Mouse (Mus musculus): ENCODE results near the gene Opn1sw.
A peak's percentile ranks its signal among the peaks of the same experiment; 100 is the strongest.

Opn1sw gene

DNA sequence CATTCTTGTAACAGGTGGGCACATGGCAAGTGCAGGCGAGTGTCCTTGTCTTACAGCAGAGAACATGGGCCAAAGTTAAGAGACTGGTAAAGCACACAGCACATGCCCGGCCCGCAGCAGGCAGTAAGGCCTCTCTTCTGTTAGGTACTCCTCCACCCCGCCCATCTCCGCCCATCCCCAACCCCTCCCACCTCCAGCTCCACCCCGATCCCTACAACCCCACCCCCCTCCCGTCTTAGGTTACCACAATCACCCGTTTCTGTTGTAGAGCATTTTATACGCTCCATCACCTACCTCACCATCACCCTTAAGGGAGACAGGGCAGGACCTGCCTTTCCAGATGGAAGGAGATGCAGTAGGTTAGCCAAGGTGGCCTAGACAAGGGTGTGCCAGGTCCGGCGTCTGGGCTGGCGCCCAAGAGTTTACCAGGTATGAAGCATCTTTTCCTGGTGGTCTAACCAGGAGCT, at the start of gene Opn1sw:
Gene Opn1sw (minus strand): TSS at position 417 of the 467 bp plus-strand sequence.
- peak; percentile 57 for DNase-seq (ENCODE audit: low read depth, low spot score)

DNA sequence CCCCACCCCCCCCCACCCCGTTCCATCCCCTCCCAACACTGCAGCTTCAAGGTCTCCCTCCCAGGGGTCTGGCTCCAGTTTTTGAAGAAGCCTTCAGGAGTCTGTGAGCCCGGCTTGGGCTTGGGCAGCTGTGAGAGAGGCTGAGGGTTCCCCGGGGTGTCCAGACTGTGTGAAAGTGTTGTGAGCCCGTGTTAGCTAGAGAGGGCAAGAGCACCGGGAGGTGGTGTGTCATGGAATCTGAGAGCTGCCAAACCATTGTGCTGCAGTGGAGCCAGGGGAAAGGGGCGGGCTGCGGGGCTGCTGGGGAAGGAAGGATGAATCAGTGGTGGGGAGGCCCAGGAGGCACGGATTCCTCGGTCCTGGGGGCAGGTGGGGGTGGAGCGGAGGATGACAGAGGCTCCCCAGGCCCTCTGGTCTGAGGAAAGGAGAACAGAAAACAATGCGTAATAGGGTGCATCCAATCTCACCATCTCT, 48.2 kb upstream of the Opn1sw start:
- peak; percentile 58 for DNase-seq (ENCODE audit: low read depth, low spot score)

DNA sequence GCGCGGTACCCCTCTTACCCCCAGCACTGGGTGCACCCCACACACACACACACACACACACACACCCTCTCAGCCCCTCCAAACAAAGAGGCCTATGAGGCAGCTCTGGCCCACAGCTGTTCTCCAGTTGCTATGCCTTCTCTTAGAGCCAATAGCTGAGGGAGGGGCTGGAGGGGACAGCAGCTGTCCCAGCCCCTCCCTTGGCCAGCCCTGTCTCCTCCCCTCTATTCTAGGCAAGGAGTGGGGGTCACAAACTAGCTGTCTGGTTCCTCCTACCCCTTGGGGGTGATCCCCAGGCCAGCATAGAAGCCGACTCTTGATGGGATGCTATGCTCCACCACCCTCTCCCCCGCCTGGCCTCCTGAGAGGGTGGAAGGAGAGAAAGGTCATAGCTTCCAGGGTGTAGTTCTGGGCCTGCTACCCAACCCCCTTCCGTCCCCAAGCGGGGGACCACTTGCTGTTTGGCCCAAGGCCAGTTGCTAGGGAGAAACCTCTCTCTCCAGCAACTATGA, 47.7 kb upstream of the Opn1sw start:
- DNase-seq (ENCODE audit: low read depth, low spot score): peak; percentile 52

DNA sequence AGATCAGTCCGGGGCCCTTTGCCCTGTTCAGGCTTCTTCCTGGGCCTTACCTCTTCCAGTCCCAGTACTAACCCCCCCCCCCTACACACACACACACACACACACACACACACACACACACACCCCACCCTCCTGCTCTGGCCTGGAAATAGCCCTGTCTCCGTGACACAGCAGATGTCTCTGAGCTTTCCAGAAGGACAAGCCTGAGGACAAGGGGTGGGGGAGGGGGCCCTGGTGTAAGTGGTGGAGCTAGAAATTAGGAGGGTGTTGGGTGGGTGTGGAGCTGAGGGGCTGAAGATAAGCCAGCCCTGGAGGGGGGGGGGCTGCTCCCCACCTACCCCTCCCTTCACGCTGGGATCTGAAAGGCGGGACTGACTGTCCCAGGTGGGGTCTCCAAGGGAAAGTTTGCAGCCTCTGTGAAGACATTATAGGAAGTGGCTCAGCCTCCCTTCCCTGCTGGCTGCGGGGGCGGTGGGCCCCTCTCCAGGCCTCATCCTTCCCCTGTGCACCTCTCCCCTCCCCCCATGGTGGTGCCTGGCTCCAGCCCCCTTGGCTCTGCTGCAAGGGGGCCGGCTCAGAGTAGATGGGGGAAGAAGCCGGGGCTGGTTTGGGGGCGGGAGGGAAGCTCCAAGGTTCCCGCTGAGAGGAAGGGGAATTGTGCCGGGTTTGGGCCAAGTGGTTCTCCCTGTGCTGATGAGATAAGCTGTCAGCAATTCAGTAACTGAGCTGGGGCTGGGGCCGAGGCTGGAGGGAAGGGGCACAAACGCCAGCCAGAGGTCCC, 46.8 kb upstream of the Opn1sw start:
- peak; percentile 71 for DNase-seq (ENCODE audit: low read depth, low spot score)

DNA sequence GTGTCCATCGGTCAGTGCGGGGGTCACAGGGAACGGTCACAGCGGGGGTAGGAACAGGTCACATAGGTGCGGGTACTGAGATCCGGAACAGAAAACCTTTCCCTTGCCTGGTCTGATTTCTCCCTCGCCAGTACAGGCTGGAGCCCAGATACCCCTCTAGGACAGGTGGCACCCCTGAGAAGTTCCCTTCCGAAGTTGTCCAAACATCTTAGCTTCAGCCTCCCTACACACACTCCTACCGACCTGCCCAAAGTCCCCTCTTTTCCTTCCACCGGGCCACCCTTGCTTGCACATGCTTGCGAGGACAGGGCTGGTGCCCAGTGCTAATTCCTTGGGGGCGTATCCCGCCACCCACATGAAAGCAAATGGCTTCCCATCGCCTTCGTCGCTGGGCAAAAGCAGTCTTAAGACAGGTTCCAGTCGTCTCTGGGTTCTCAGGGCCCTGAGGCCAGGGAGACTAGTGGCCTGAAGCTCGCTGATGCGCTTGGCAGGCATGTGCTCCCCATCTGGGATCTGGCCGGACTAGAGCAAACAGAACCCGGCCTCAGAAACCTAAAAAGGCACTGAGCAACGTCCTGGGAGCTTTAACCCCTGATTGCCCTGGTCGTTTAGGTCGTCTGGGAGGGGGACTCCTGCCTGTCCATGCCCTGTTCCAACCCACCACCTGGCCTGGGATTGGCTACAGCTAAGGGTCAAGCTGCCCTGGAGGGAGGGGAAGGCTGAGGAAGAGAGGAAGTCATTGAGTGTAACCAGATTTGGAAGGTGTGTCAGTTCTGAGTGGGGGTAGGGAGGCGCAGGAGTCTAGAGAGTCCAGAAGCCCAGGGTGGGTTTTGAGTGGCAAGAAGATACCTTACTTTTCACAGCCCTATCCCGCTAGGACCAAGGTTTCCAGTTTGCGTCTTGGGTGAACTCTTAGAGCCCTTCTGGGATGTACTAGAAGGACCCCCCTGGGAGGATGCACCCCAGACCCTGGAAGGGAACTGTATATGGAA, 45.8 kb upstream of the Opn1sw start:
- peak; percentile 56 for DNase-seq (ENCODE audit: low read depth, low spot score)

DNA sequence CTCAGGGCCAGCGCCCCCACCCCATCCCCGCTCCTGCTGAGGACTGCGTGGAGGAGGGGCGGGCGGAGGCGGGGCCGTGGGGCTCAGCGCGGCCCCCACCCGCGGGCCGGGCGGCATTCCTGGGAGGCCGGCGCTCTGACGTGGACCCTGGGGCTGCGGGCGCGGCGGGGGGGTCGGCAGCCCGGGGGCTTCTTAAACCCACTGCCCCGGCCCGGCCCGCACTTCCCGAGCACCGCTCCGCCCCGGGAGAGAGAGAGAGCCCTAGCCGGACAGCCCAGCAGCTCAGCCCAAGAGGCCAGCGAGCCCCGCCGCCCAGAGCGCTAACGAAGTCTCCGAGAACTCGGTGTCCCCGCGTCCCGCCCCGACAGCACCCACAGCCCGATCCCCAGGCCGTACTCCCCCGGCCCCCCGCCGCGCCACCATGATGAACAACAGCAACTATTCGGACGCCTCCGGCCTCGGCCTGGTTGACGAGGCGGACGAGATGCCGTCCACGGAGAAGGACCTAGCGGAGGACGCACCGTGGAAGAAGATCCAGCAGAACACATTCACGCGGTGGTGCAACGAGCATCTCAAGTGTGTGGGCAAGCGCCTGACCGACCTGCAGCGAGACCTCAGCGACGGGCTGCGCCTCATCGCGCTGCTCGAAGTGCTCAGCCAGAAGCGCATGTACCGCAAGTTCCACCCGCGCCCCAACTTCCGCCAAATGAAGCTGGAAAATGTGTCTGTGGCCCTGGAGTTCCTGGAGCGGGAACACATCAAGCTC, 45.0 kb upstream of the Opn1sw start, which contains the start of gene Flnc:
Gene Flnc (plus strand): TSS at position 219 of the 766 bp plus-strand sequence.
- DNase-seq (ENCODE audit: low read depth, low spot score): peak; percentile 23

DNA sequence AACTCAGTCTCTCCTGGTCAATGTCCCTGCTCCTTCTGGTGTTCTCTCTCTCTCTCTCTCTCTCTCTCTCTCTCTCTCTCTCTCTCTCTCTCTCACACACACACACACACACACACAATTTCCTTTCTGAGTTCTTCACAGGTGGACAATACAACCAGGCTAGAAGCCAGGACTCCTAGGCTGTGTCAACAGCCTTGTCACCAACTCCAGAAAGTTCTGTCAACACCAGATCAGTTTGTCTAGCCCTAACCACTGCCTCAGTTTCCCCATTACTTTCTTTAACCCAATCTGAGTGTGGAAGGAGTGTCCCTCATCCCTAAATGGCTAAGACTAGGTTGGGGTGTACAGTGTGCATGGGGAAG, 44.4 kb upstream of the Opn1sw start:
- no peak for DNase-seq (ENCODE audit: low read depth, low spot score)

DNA sequence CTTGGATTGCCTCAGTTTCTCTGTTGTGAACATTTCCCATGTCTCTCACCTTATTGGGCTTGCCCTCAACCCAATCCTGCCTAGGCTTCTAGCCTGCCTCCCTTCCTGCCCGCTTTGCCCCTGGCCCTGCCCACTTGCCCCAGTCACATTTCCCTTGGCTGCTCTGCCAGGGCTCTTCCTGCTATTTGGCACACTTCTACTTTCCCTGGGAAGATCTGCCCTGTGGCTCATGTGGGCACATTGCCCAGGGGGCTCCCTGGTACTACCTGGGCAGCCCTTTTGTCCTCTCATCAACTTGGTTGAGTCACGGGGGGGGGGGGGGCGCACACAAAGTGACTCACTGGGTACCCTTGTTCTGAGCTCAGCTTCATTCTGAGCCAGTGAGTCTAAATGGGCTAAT, 43.9 kb upstream of the Opn1sw start:
- DNase-seq (ENCODE audit: low read depth, low spot score): no peak

DNA sequence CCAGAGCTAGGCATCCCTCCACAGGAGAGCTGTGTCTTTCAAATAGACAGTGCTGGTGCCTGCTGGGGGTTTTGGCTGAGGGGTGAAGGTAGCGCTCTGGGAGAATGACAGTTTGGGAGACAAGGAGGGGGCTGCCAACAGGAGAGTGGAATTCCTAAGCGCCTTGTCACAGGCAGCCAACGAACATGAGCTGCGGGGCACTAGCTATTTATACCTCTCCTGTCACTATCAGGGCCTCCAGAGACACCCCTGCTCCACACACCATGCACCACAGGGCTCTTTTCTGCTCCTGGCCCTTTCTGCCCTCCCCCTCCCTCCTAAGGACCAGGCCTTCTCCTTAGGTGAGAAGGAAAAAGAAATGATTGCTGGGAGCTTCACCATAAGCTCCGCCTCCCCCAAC, 43.2 kb upstream of the Opn1sw start:
- no peak for DNase-seq (ENCODE audit: low read depth, low spot score)

DNA sequence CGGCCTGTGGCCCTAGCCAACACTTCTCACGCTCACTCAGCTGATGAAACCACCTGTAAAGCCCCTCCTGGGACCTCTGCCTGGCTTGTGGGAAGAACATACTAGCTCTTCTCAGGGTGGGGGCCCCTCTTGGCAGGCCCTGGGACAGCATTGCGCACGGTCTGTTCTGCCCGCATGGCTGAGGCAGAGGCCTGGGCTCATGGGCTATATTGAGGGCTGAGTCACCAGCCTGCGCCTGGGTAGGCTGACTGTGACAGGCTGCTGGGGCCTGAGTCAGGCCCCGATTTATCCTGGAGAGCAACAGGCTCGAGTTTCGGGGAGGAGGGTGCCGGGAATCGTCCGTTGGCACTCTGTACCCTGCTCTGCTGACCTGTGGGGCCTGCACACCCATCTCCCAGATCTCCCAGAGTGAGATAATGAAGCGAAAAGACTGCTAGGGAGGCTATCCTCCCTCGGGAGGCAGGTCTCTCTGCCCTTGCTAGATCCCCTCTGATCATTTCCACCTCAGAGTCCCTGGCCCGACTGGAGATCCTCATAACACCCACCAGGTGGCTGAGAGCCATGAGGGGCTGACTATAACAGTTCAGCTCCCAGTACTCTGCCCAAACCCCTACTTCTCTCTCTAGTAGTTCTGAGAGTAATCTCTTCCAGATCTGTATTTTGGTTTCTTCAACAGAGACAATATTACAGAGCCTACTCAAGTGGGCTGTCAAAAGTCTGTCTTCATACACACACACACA, 42.6 kb upstream of the Opn1sw start:
- peak; percentile 27 for DNase-seq (ENCODE audit: low read depth, low spot score)

DNA sequence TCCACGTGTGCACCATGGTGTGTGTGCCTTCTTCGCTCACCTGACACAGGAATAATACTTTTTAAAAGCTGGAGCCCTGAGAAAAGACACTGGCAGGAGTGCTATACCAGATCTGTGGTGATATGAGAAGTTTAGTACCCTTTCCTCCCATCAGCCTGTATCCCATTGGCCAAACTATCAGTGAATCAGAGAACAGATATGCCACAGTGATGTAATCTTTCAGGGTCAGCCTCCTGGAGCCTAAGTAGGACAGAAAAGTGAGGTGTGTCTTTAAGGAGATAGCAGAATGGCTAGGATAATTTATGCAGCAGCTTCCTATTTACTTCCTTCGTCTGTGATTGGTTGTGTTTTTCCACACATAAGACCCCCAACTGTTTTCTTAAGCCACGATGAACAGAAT, 39.9 kb upstream of the Opn1sw start:
- no peak for DNase-seq (ENCODE audit: low read depth, low spot score)

DNA sequence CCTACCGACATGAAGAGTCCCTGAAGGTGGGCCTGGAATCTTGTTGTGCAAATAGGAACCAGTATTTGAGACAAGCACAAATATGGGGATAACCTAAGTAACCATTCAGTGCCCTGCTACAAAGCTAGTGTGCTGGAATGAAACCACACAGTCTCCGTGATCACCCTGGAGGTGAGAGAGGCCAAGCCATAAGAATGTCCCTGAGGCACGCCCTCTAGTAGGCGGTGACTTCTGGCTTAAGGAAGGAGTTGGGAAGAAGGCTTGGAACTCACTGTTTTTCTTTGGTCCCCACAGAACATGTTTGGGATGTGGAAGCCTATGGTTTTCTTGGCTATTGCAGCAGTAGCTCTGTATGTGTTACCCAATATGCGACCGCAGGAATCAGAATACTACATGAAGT, 38.1 kb upstream of the Opn1sw start:
- no peak for DNase-seq (ENCODE audit: low read depth, low spot score)

DNA sequence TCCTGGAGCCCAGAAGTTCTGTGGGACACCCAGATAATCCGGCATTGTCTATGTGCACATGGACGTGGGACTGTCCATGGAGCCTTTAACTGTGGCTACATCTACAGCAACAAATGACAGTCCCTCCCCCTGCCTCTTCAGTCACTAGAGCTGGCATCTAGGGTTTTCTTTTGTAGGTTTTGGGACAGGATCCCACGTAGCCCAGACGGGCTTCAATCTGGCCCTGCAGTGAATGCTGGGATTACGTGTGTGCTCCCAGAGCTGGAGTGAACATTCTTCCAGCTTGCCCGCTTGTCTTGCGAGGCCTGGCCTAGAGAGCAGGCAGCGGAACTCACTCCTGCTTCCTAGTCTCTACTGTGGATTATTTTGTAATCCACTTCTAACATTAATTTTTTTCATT, 36.9 kb upstream of the Opn1sw start:
- DNase-seq (ENCODE audit: low read depth, low spot score): no peak

DNA sequence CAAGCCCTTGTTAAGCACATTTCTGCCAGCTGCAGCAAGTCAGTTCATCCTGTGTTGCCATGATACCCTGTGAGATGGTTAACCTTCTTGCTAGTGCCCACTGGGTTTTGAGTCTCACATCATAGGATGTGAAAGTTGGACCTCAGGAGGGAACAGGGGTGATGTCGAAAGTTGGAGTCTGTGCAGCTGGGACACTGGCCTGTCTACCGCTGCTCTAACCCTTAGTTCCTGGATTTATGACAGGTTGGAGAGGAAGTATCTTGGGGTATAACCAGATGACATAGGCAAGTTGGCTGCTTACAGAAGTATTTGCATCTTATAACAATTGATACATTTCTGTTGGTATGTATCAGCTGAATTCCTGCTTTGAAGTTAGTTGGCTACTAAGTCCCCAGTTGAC, 32.3 kb upstream of the Opn1sw start:
- no peak for DNase-seq (ENCODE audit: low read depth, low spot score)

DNA sequence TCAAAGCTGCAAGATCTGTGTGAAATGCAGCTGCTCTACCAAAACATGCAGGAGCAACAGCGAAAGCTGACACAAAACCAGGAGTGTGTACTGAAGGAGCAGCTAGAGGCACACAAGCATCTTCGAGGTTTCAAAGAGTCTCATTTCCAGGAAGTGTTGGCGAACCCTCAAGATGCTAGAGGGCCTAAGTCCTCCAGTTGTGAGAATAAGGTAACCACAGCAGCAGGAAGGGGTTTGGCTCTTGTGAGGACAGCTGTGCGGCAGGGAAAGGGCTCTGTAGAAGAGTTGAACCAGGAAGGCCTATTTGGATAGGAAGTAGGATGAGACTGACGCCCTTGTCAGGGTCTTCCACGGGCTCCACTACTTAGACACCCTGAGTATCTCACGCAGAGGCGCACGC, 27.2 kb upstream of the Opn1sw start:
- no peak for DNase-seq (ENCODE audit: low read depth, low spot score)

DNA sequence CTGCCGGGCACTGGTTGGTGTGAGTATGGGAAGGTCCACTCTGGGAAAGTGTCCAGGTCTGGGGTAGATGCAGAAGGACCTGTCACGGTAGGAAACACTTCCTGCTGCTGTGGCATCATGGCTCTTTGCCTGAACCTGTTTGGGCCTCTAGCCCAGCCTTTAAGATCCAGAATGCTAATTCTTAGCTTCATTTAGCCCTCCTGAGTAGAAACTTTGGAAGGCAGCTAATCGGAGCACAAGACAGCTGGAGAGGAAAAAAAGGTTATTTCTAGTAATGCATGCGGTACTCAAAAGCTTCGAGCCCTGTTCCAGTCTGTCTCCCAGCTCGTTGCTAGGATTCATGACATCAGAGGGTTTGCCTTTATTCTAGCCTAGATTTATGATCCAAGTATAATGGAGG, 18.1 kb upstream of the Opn1sw start:
- no peak for DNase-seq (ENCODE audit: low read depth, low spot score)

DNA sequence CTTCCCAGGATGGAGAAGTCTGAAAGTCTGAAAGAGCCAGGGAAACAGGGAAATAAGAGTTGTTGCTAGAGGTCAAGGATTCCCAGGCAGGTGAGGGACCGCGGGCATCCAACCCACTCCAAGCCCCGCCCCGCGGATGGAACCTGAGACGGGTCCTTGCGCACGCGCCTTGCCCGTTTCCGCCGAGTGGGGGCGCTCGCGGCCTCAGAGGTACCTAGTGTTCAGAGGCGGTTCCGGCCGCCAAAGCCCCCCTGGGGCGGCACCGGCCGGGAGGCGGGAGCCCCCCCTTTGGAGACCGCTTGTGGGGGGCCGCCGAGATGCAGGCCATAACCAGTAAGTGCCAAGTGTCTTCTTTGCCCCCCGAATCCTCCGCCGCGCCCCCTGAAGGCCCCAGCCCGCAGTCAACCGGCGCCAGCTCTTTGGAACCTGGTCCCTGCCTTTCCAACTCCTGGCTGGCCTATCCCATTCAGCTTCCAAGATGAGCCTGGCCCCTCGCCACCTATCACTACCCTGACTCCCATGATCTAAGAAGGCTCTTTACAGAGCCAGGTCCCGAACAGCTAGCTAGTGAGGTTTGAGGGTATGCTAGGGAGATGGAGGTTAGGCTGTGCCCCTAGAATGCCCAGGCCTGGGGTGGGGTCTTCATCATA, 14.6 kb upstream of the Opn1sw start:
- peak; percentile 82 for DNase-seq (ENCODE audit: low read depth, low spot score)

DNA sequence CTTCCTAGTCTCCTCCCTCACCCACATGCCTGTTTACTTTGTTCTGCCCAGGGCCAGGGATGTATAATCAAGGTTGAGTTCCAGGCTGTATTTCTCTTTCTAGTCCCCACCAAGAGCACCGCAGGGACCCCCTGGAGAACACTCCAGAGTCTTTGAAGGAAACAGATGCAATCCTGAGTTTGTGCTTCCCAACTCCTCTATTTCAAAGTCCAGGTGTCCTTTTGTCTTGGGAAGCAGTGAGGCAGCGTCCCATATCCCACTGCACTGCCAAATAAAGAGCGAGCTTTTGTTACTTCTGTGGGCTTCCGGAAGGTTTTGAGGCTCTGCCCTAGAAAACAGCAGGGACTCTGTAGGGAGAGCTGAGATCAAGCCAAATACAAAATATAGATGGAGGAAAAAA, 11.6 kb upstream of the Opn1sw start:
- DNase-seq (ENCODE audit: low read depth, low spot score): peak; percentile 52

DNA sequence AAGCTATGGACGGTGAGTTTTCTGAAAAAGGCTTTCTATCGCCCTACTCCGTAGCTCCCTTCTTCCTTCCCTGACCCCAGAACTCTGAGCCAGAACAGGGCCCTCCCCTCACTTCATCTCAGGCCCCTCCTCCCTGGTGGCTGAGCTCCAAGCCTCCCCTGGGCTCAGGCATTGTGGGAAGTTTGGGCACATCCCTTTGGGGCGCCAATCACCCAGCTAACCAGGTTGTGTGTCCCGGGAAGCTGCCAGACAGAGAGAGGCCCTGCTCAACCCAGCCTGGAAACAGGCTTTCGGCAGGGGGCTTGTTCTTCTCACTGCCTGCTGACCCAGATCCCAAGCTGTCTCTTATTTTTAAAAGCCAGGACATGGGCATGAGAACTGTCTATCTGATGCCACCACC, 9.3 kb upstream of the Opn1sw start:
- no peak for DNase-seq (ENCODE audit: low read depth, low spot score)
